Mouse (Mus musculus) bone marrow macrophage, adult 2 months (primary cell): ENCODE results near the gene Col1a1.

Experiments
- CTCF ChIP-seq: IDR thresholded peaks from 2 replicates; pipeline ENCODE4 v1.5.1; 2012; ENCODE audit warnings: low read depth, mild to moderate bottlenecking, low read length, moderate library complexity
- POLR2A ChIP-seq: IDR thresholded peaks from 2 replicates; pipeline ENCODE4 v1.6.1; 2012; ENCODE audit warnings: mild to moderate bottlenecking, low read depth, low read length, borderline replicate concordance

DNA sequence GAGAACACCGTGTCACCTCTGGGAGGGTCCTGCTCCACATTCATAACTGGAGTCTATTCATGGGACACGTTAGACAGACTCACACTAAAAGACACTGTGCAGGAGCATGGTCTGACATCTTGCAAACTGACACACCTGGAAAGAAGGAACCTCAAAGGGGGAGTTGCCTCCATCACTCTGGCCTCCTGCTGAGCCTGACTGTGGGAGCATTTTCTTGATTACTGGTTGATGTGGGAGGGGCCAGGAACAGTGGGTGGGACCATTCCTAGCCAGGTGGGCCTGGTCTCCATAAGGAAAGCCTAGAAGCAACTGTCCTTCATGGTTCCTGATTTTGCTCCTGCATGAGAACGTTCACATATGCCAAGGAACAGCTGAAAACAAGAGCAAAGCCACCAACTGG lies 23.5 kb upstream of the Col1a1 start:
- TF ChIP-seq CTCF (no peak), POLR2A (no peak)
